Mouse (Mus musculus) hindbrain, embryonic 13.5 days (tissue): ENCODE data around the gene Fzd7. TPM values are rescaled to one million over a fixed set of nuclear protein-coding genes. Genes with fewer than 3 reads are reported as not detected.
A peak's percentile ranks its signal among the peaks of the same experiment; 100 is the strongest.

Experiments used
- ATAC-seq: fragments of 200-750 bp; cut with Nextera tagmentation; 2 replicates; pipeline ENCODE4 v1.8.0; 2017; ENCODE audit warnings: moderate TSS enrichment; ENCODE audit not compliant: low FRiP score
- H3K27ac ChIP-seq: fragments of 300-500 bp; sonication (generic); 2 replicates; pipeline ENCODE4 v1.5.1; 2015; ENCODE audit warnings: inconsistent platforms, mild to moderate bottlenecking, moderate library complexity
- H3K27me3 ChIP-seq: fragments of 300-500 bp; sonication (generic); 2 replicates; pipeline ENCODE4 v1.6.1; 2015; ENCODE audit warnings: mild to moderate bottlenecking, inconsistent platforms
- H3K36me3 ChIP-seq: fragments of 300-500 bp; sonication (generic); 2 replicates; pipeline ENCODE4 v1.6.1; 2015; ENCODE audit warnings: mild to moderate bottlenecking, inconsistent platforms
- H3K4me1 ChIP-seq: fragments of 300-500 bp; sonication (generic); replicated peaks from 2 replicates; pipeline ENCODE4 v1.6.1; 2015; ENCODE audit warnings: inconsistent platforms
- H3K4me2 ChIP-seq: fragments of 300-500 bp; sonication (generic); 2 replicates; pipeline ENCODE4 v1.6.1; 2015; ENCODE audit warnings: inconsistent platforms, mild to moderate bottlenecking, moderate library complexity
- H3K4me3 ChIP-seq: fragments of 300-500 bp; sonication (generic); 2 replicates; pipeline ENCODE4 v1.5.1; 2015; ENCODE audit warnings: mild to moderate bottlenecking, inconsistent platforms
- H3K9ac ChIP-seq: fragments of 300-500 bp; sonication (generic); 2 replicates; pipeline ENCODE4 v1.6.1; 2015; ENCODE audit warnings: mild to moderate bottlenecking, inconsistent platforms
- H3K9me3 ChIP-seq: fragments of 300-500 bp; sonication (generic); 2 replicates; pipeline ENCODE4 v1.6.1; 2016; ENCODE audit warnings: inconsistent platforms
- WGBS: fragments of 180-500 bp; shearing (Covaris S2); methylation state at CpG from one replicate; pipeline ENCODE4 v1.1.7; 2015; 5-methylcytosine and 5-hydroxymethylcytosine counted together
- polyA plus RNA-seq: library from polyadenylated mRNA; unstranded; fragments of >200 nt; fragmentation: Nextera tagmentation; extraction: Ambion mirVana; gene quantifications from 2 replicates; pipeline ENCODE4 v1.2.1, GENCODE M21; 2015

Fzd7 gene
- polyA plus RNA-seq, 1 experiment from 2014 or later = 3.3 TPM

- no peak overlapping the region for H3K27ac ChIP-seq
- ATAC-seq = no peak
- H3K36me3 ChIP-seq = no peaks in the 10 kb centered on the region
- H3K4me2 ChIP-seq = peak overlapping the region; percentile 43; the same call in 1 of the 2 replicates
- H3K4me1 ChIP-seq = peaks cover 46% of the 10 kb centered on the region
- H3K9ac ChIP-seq = no peak overlapping the region
- H3K9me3 ChIP-seq = no peaks in the 10 kb centered on the region
- peaks cover 13% of the 10 kb centered on the region for H3K27me3 ChIP-seq
- no peak overlapping the region for H3K4me3 ChIP-seq
- WGBS = 56% methylated on average over 4 of the region's 4 CpGs
Measured at GRCm38 (mm10) chr1:59488481-59488880, 6.3 kb downstream of the Fzd7 start.

GRCm38 (mm10) chr1:59488991-59489390 is 6.8 kb downstream of the Fzd7 start:
- Histone ChIP-seq H3K27me3 (peaks cover 9% of the 10 kb centered on the region; the same call in 1 of the 2 replicates), H3K27ac (no peak overlapping the region), H3K36me3 (no peaks in the 10 kb centered on the region), H3K4me3 (no peak overlapping the region), H3K4me1 (peaks cover 41% of the 10 kb centered on the region), H3K4me2 (no peak overlapping the region), H3K9me3 (no peaks in the 10 kb centered on the region), H3K9ac (no peak overlapping the region)
- 69% methylated on average over 4 of the region's 4 CpGs for WGBS
- ATAC-seq = no peak

GRCm38 (mm10) chr1:59491517-59491916 is 9.3 kb downstream of the Fzd7 start:
- ATAC-seq = no peak
- WGBS = 84% methylated on average over 9 of the region's 9 CpGs

GRCm38 (mm10) chr1:59492432-59492831 is 10.2 kb downstream of the Fzd7 start:
- ATAC-seq = no peak
- Histone ChIP-seq H3K4me1 (peaks cover 16% of the 10 kb centered on the region), H3K27ac (no peak overlapping the region), H3K9me3 (no peaks in the 10 kb centered on the region), H3K4me2 (no peak overlapping the region), H3K9ac (no peak overlapping the region), H3K4me3 (no peak overlapping the region), H3K36me3 (no peaks in the 10 kb centered on the region), H3K27me3 (no peaks in the 10 kb centered on the region)
- WGBS = 78% methylated on average over 4 of the region's 4 CpGs

More at GRCm38 (mm10) chr1:59491517-59491916, 9.3 kb downstream of the Fzd7 start:
- Histone ChIP-seq H3K4me1 (peaks cover 22% of the 10 kb centered on the region), H3K9ac (no peak overlapping the region), H3K27me3 (no peaks in the 10 kb centered on the region), H3K36me3 (no peaks in the 10 kb centered on the region), H3K9me3 (no peaks in the 10 kb centered on the region), H3K4me3 (no peak overlapping the region), H3K4me2 (no peak overlapping the region), H3K27ac (no peak overlapping the region)

- ATAC-seq = no peak
- Histone ChIP-seq H3K4me2 (no peak overlapping the region), H3K27ac (no peak overlapping the region), H3K9ac (no peak overlapping the region), H3K4me1 (no peaks in the 10 kb centered on the region), H3K36me3 (no peaks in the 10 kb centered on the region), H3K27me3 (no peaks in the 10 kb centered on the region), H3K4me3 (no peak overlapping the region), H3K9me3 (no peaks in the 10 kb centered on the region)
- 96% methylated on average over 5 of the region's 5 CpGs for WGBS
Measured at GRCm38 (mm10) chr1:59495970-59496369, 13.7 kb downstream of the Fzd7 start.

- 87% methylated on average over 6 of the region's 6 CpGs for WGBS
- Histone ChIP-seq H3K4me1 (no peaks in the 10 kb centered on the region), H3K9me3 (no peaks in the 10 kb centered on the region), H3K27ac (no peak overlapping the region), H3K4me2 (no peak overlapping the region), H3K27me3 (no peaks in the 10 kb centered on the region), H3K36me3 (no peaks in the 10 kb centered on the region), H3K4me3 (no peak overlapping the region), H3K9ac (no peak overlapping the region)
- no peak for ATAC-seq
Measured at GRCm38 (mm10) chr1:59497741-59498613, 15.8 kb downstream of the Fzd7 start.

- Histone ChIP-seq H3K4me1 (no peaks in the 10 kb centered on the region), H3K4me2 (no peak overlapping the region), H3K9me3 (no peaks in the 10 kb centered on the region), H3K36me3 (no peaks in the 10 kb centered on the region), H3K27me3 (no peaks in the 10 kb centered on the region), H3K9ac (no peak overlapping the region), H3K4me3 (no peak overlapping the region), H3K27ac (no peak overlapping the region)
- 85% methylated on average over 3 of the region's 3 CpGs for WGBS
- ATAC-seq = no peak
Measured at GRCm38 (mm10) chr1:59499327-59499726, 17.1 kb downstream of the Fzd7 start.

- ATAC-seq = no peak
- no peaks in the 10 kb centered on the region for H3K27me3 ChIP-seq
- H3K36me3 ChIP-seq = no peaks in the 10 kb centered on the region
- H3K9me3 ChIP-seq = no peaks in the 10 kb centered on the region
- H3K27ac ChIP-seq = no peak overlapping the region
- no peak overlapping the region for H3K4me3 ChIP-seq
- no peak overlapping the region for H3K4me2 ChIP-seq
- no peak overlapping the region for H3K9ac ChIP-seq
- WGBS = 56% methylated on average over 2 of the region's 2 CpGs
- H3K4me1 ChIP-seq = no peaks in the 10 kb centered on the region
Measured at GRCm38 (mm10) chr1:59502355-59502754, 20.1 kb downstream of the Fzd7 start.

- Histone ChIP-seq H3K9ac (no peak overlapping the region), H3K4me1 (peaks cover 8% of the 10 kb centered on the region), H3K9me3 (no peaks in the 10 kb centered on the region), H3K27ac (no peak overlapping the region), H3K27me3 (no peaks in the 10 kb centered on the region), H3K4me3 (no peak overlapping the region), H3K4me2 (no peak overlapping the region), H3K36me3 (no peaks in the 10 kb centered on the region)
- ATAC-seq = no peak
- 71% methylated on average over 7 of the region's 7 CpGs for WGBS
Measured at GRCm38 (mm10) chr1:59503659-59504301, 21.6 kb downstream of the Fzd7 start.

GRCm38 (mm10) chr1:59504302-59504700 is 22.1 kb downstream of the Fzd7 start:
- WGBS = 77% methylated on average over 2 of the region's 2 CpGs
- no peak overlapping the region for H3K27ac ChIP-seq
- H3K27me3 ChIP-seq = no peaks in the 10 kb centered on the region
- H3K4me2 ChIP-seq = no peak overlapping the region
- no peak overlapping the region for H3K9ac ChIP-seq
- no peak overlapping the region for H3K4me3 ChIP-seq
- no peak for ATAC-seq
- H3K36me3 ChIP-seq = no peaks in the 10 kb centered on the region
- H3K9me3 ChIP-seq = no peaks in the 10 kb centered on the region
- H3K4me1 ChIP-seq = peaks cover 10% of the 10 kb centered on the region

GRCm38 (mm10) chr1:59508463-59509139 is 26.4 kb downstream of the Fzd7 start:
- Histone ChIP-seq H3K36me3 (no peaks in the 10 kb centered on the region), H3K4me2 (0 out of 2 replicates have a peak overlapping the region, but pooled peaks have one; percentile 27), H3K4me1 (peaks cover 10% of the 10 kb centered on the region), H3K4me3 (no peak overlapping the region), H3K27me3 (no peaks in the 10 kb centered on the region), H3K27ac (no peak overlapping the region), H3K9me3 (no peaks in the 10 kb centered on the region), H3K9ac (no peak overlapping the region)
- ATAC-seq = no peak
- WGBS = 28% methylated on average over 17 of the region's 17 CpGs

- 74% methylated on average over 9 of the region's 9 CpGs for WGBS
- ATAC-seq = no peak
- Histone ChIP-seq H3K9me3 (no peaks in the 10 kb centered on the region), H3K4me1 (peaks cover 20% of the 10 kb centered on the region), H3K4me3 (no peak overlapping the region), H3K4me2 (no peak overlapping the region), H3K36me3 (no peaks in the 10 kb centered on the region), H3K27me3 (no peaks in the 10 kb centered on the region), H3K27ac (no peak overlapping the region), H3K9ac (no peak overlapping the region)
Measured at GRCm38 (mm10) chr1:59511566-59512270, 29.5 kb downstream of the Fzd7 start.
